ENCODE assay signal across 9 mouse cellular contexts in genomic region chr6:131418770-131419169, GRCm38 (mm10). TPM values are rescaled to one million over a fixed set of nuclear protein-coding genes. Genes with fewer than 3 reads are reported as not detected.
A peak's percentile ranks its signal among the peaks of the same experiment; 100 is the strongest.
DNase-seq lines count a peak whose midpoint lies in the region; ATAC-seq and TF ChIP-seq lines count a peak whose summit lies in the region.
"Had no signal": no experiment of that assay in that cellular context is flagged by ENCODE, and none has a peak within 500 bp of the region (broad histone marks: within the 10 kb centered on the region; RNA-seq: fewer than 3 reads in every experiment).

No protein-coding gene starts in this region.

- peak; percentile 49; the same call in 1 of the 2 replicates for TF ChIP-seq CTCF in liver, embryonic 14.5 days (IDR thresholded peaks at IDR 0.05; ENCODE audit: low read depth)
- TF ChIP-seq CTCF in Patski (IDR thresholded peaks at IDR 0.05) = peak; percentile 65

- DNase-seq in liver, embryonic 14.5 days (ENCODE audit: low read depth in 3 of 3, low spot score in 3 of 3) = no peak
- DNase-seq in liver, embryonic 11.5 days (ENCODE audit: low spot score) = no peak
- DNase-seq in Patski (ENCODE audit: low read depth, low spot score) = peak; percentile 43
- peak; percentile 7 to 14 for DNase-seq in cerebellum, postnatal 25 days
- DNase-seq in skeletal muscle tissue, adult 2 months (ENCODE audit: low read depth, low spot score) = peak; percentile 75
- DNase-seq in natural killer cell, adult 2 months (ENCODE audit: low spot score in 2 of 2) = no peak

- CTCF ChIA-PET in Patski (lab: Charles Lee) = interaction anchor here (0.8 to 4.1 kb wide), 10 partner anchors 10 to 1843 kb away, joined by 3 to 28 read pairs (median 6); partner anchors contain the start of gene Ybx3

- POLR2A ChIA-PET in Patski (lab: Charles Lee) = no interaction called here

- no peak overlapping the region for H3K9ac ChIP-seq in liver, embryonic 14.5 days (replicated peaks)
- H3K9ac ChIP-seq in liver, embryonic 11.5 days (ENCODE audit: low read depth, low read length) = no peak overlapping the region
- no peak overlapping the region for H3K9ac ChIP-seq in limb, embryonic 15.5 days
- H3K9ac ChIP-seq: neural tube, embryonic 13.5 days had no signal

- H3K36me3 ChIP-seq in liver, embryonic 14.5 days (replicated peaks; ENCODE audit: control insufficient read depth, insufficient read depth, low read depth) = no peaks in the 10 kb centered on the region
- H3K36me3 ChIP-seq in liver, embryonic 11.5 days (ENCODE audit: control insufficient read depth, insufficient read depth, low read length) = no peaks in the 10 kb centered on the region
- no peaks in the 10 kb centered on the region for H3K36me3 ChIP-seq in limb, embryonic 15.5 days
- H3K36me3 ChIP-seq: neural tube, embryonic 13.5 days had no signal

- in situ Hi-C loops in Patski (cut with MboI; ENCODE audit: low pct_unique_long_range_greater_than_20kb) = loop anchor here (5.0 kb wide), 2 partner anchors 46 to 1846 kb away; no protein-coding TSS in a partner anchor

- H3K9me3 ChIP-seq in liver, embryonic 14.5 days (ENCODE audit: control insufficient read depth, low read length) = no peaks in the 10 kb centered on the region
- no peaks in the 10 kb centered on the region for H3K9me3 ChIP-seq in liver, embryonic 11.5 days (ENCODE audit: control insufficient read depth, low read length)
- H3K9me3 ChIP-seq in limb, embryonic 15.5 days = no peaks in the 10 kb centered on the region
- H3K9me3 ChIP-seq: neural tube, embryonic 13.5 days had no signal

- no peak overlapping the region for H3K4me3 ChIP-seq in liver, embryonic 14.5 days (ENCODE audit: insufficient read depth in 1 of 2, low read depth in 2 of 2, low read length in 2 of 2)
- H3K4me3 ChIP-seq in liver, embryonic 11.5 days (ENCODE audit: low read depth, low read length) = no peak overlapping the region
- H3K4me3 ChIP-seq in limb, embryonic 15.5 days = no peak overlapping the region
- H3K4me3 ChIP-seq: neural tube, embryonic 13.5 days had no signal

- no peak; the same call in 1 of the 2 replicates for ATAC-seq in liver, embryonic 14.5 days (ENCODE audit: insufficient read depth)
- ATAC-seq in liver, embryonic 11.5 days (replicated peaks; ENCODE audit: low FRiP score) = no peak
- ATAC-seq in Patski = peak; percentile 90
- peak; percentile 34 to 58; a peak in 3 of 4 replicates for ATAC-seq in hematopoietic stem cell, adult 5-6 weeks (replicated peaks in 1 of 2; ENCODE audit: insufficient read depth in 1 of 2, low FRiP score in 2 of 2, low TSS enrichment in 1 of 2, low read depth in 1 of 2, poor library complexity in 2 of 2, severe bottlenecking in 2 of 2)
- ATAC-seq in limb, embryonic 15.5 days (ENCODE audit: insufficient number of reproducible peaks, low FRiP score, low TSS enrichment, low read depth) = no peak

- no peak for TF ChIP-seq EP300 in liver, embryonic 14.5 days (IDR thresholded peaks at IDR 0.05; ENCODE audit: low read depth)

- no peak overlapping the region for H3K27ac ChIP-seq in liver, embryonic 14.5 days
- no peak overlapping the region for H3K27ac ChIP-seq in liver, embryonic 11.5 days (ENCODE audit: low read depth, low read length)
- peak overlapping the region; percentile 61; the same call in 1 of the 2 replicates for H3K27ac ChIP-seq in limb, embryonic 15.5 days
- H3K27ac ChIP-seq: neural tube, embryonic 13.5 days had no signal

- H3K4me1 ChIP-seq in liver, embryonic 14.5 days (replicated peaks; ENCODE audit: control insufficient read depth in 2 of 2, insufficient read depth in 2 of 2, low read length in 1 of 2) = no peaks in the 10 kb centered on the region
- H3K4me1 ChIP-seq in liver, embryonic 11.5 days (replicated peaks; ENCODE audit: control insufficient read depth, insufficient read depth, low read length) = no peaks in the 10 kb centered on the region
- H3K4me1 ChIP-seq in limb, embryonic 15.5 days = no peaks in the 10 kb centered on the region
- H3K4me1 ChIP-seq: neural tube, embryonic 13.5 days had no signal

- no peaks in the 10 kb centered on the region for H3K27me3 ChIP-seq in liver, embryonic 14.5 days (ENCODE audit: control insufficient read depth, insufficient read depth, low read length)
- H3K27me3 ChIP-seq in liver, embryonic 11.5 days (replicated peaks; ENCODE audit: control insufficient read depth, insufficient read depth, low read length) = no peaks in the 10 kb centered on the region
- no peaks in the 10 kb centered on the region for H3K27me3 ChIP-seq in Patski
- H3K27me3 ChIP-seq in limb, embryonic 15.5 days = no peaks in the 10 kb centered on the region
- H3K27me3 ChIP-seq: neural tube, embryonic 13.5 days had no signal

- H3K4me2 ChIP-seq in liver, embryonic 14.5 days (ENCODE audit: low read depth) = no peak overlapping the region
- H3K4me2 ChIP-seq in liver, embryonic 11.5 days = no peak overlapping the region
- H3K4me2 ChIP-seq in limb, embryonic 15.5 days = no peak overlapping the region
- H3K4me2 ChIP-seq: neural tube, embryonic 13.5 days had no signal

RNA-seq across cellular contexts. Expression of gene Ybx3, which starts 30.5 kb away (rescaled TPM):
- polyA plus RNA-seq in liver, embryonic 14.5 days (2012; rRNA removed) = 98.1 and 214 TPM in 2 replicates
- 74.6 and 80.7 TPM in 2 replicates for polyA plus RNA-seq in liver, embryonic 14.5 days (2014; fragmentation: Nextera tagmentation; extraction: Ambion mirVana)
- polyA plus RNA-seq in liver, embryonic 11.5 days (2014; fragmentation: Nextera tagmentation; extraction: Ambion mirVana) = 104 and 125 TPM in 2 replicates
- 202 TPM for polyA plus RNA-seq in Patski (2021)
- total RNA-seq in hematopoietic stem cell, adult 5-6 weeks (2017) = 303 and 379 TPM in 2 replicates
- 83.7 and 89.1 TPM in 2 replicates for polyA plus RNA-seq in limb, embryonic 15.5 days (2015; fragmentation: Nextera tagmentation; extraction: Ambion mirVana)

Comparison
In these comparisons a context has a peak if more than half of its experiments do, and no peak if none do; other contexts are left out.
1. ATAC-seq: peak in Patski (single experiment) and hematopoietic stem cell, adult 5-6 weeks (2 of 2); none in liver, embryonic 14.5 days (single experiment), liver, embryonic 11.5 days (single experiment) and limb, embryonic 15.5 days (single experiment).
2. DNase-seq: peak in Patski (single experiment), cerebellum, postnatal 25 days (2 of 2) and skeletal muscle tissue, adult 2 months (single experiment); none in liver, embryonic 14.5 days (0 of 3), liver, embryonic 11.5 days (single experiment) and natural killer cell, adult 2 months (0 of 2).